Mouse (Mus musculus) embryonic fibroblast, embryonic 13.5 days (primary cell): ENCODE measurements at regions not wholly inside any gene's neighbourhood (a gene's known extent, or its start where the extent isn't known, plus 50 kb on each side); places are given as distances from the start of the nearest gene placed in this dataset.

Experiments used
- CTCF ChIP-seq: IDR thresholded peaks from 2 replicates; pipeline ENCODE4 v1.5.1; 2011; ENCODE audit warnings: mild to moderate bottlenecking, control low read depth, low read length, moderate library complexity, borderline replicate concordance; ENCODE audit not compliant: insufficient read depth
- POLR2A ChIP-seq: IDR thresholded peaks from 2 replicates; pipeline ENCODE4 v1.6.1; 2011; ENCODE audit warnings: low read depth, mild to moderate bottlenecking, control low read depth, low read length, moderate library complexity

GRCm38 (mm10) chr19:26037270-26037669 lies 365.1 kb downstream of the Dmrt2 start:
- TF ChIP-seq CTCF = peak; percentile 77; the same call in 1 of the 2 replicates
- no peak for TF ChIP-seq POLR2A
